In genomic region chr10:32738989-32739388, GRCm38 (mm10) we compare ENCODE assay signal across 19 mouse cellular contexts.
DNase-seq lines count a peak whose midpoint lies in the region; TF ChIP-seq lines count a peak whose summit lies in the region.
"Had no signal": no experiment of that assay in that cellular context is flagged by ENCODE, and none has a peak within 500 bp of the region (broad histone marks: within the 10 kb centered on the region; RNA-seq: fewer than 3 reads in every experiment).

No protein-coding gene starts in this region.

- no peak for DNase-seq in layer of hippocampus, adult 2 months (ENCODE audit: low spot score in 2 of 2)
- no peak for DNase-seq in layer of hippocampus, postnatal 36 days
- DNase-seq in left cerebral cortex, adult 2 months (ENCODE audit: extremely low spot score in 1 of 2, low spot score in 2 of 2), result no peak
- no peak for DNase-seq in left cerebral cortex, adult 18-20 months (ENCODE audit: low spot score in 2 of 2)
- DNase-seq in brain, adult 2 months (ENCODE audit: low read depth, low spot score), result peak; percentile 42
- peak; percentile 24 for DNase-seq in telencephalon, adult 2 months (ENCODE audit: low read depth, low spot score)
- no peak for DNase-seq in gastrocnemius, postnatal 4 days (ENCODE audit: low spot score in 2 of 2)
- DNase-seq: adrenal gland, adult 2 months; adrenal gland, postnatal 10 days; adrenal gland, postnatal 25 days; cerebellum, adult 11-12 months; cerebellum, adult 2 months; cerebellum, adult 9-10 months; cerebellum, postnatal 10 days; cerebellum, postnatal 25 days had no signal

- no peak overlapping the region for H3K4me3 ChIP-seq in layer of hippocampus, adult 2 months
- no peak overlapping the region for H3K4me3 ChIP-seq in left cerebral cortex, adult 2 months
- H3K4me3 ChIP-seq: embryonic facial prominence, embryonic 10.5 days; embryonic facial prominence, embryonic 12.5 days; forebrain, embryonic 13.5 days; forebrain, embryonic 15.5 days had no signal

- intact Hi-C loops in left cerebral cortex, adult 2 months (cut with DNase I), result no loop called here

- no peak for TF ChIP-seq CTCF in layer of hippocampus, adult 2 months (conservative IDR thresholded peaks at IDR 0.05)
- TF ChIP-seq CTCF in left cerebral cortex, adult 2 months (IDR thresholded peaks at IDR 0.05), result no peak

- peak overlapping the region; percentile 59 for H3K27ac ChIP-seq in layer of hippocampus, adult 2 months
- peak overlapping the region; percentile 25; the same call in 1 of the 2 replicates for H3K27ac ChIP-seq in left cerebral cortex, adult 2 months
- H3K27ac ChIP-seq: embryonic facial prominence, embryonic 10.5 days; embryonic facial prominence, embryonic 12.5 days; forebrain, embryonic 13.5 days; forebrain, embryonic 15.5 days had no signal

Comparison
In these comparisons a context has a peak if more than half of its experiments do, and no peak if none do; other contexts are left out.
1. DNase-seq: peak in brain, adult 2 months (single experiment) and telencephalon, adult 2 months (single experiment); none in layer of hippocampus, adult 2 months (0 of 2), layer of hippocampus, postnatal 36 days (0 of 2), left cerebral cortex, adult 2 months (0 of 2), left cerebral cortex, adult 18-20 months (0 of 2) and gastrocnemius, postnatal 4 days (0 of 2).